Mouse (Mus musculus) midbrain, embryonic 11.5 days (tissue): ENCODE measurements at regions not wholly inside any gene's neighbourhood (a gene's known extent, or its start where the extent isn't known, plus 50 kb on each side); places are given as distances from the start of the nearest gene placed in this dataset.

Source experiments
- ATAC-seq: fragments of 200-750 bp; cut with Nextera tagmentation; 2 replicates; pipeline ENCODE4 v1.8.0; 2017; ENCODE audit warnings: moderate TSS enrichment, moderate library complexity; ENCODE audit not compliant: low FRiP score
- DNase-seq: peaks from one replicate; pipeline ENCODE4 v3.0.0; 2015; ENCODE audit warnings: low spot score; ENCODE audit errors: missing footprints
- H3K27ac ChIP-seq: fragments of 300-500 bp; sonication (generic); 2 replicates; pipeline ENCODE4 v1.5.1; 2014; ENCODE audit warnings: low read depth, low read length
- H3K27me3 ChIP-seq: fragments of 300-500 bp; sonication (generic); 2 replicates; pipeline ENCODE4 v1.6.1; 2014; ENCODE audit warnings: mild to moderate bottlenecking, low read length, moderate library complexity, mixed read lengths; ENCODE audit not compliant: control insufficient read depth, insufficient read depth
- H3K36me3 ChIP-seq: fragments of 300-500 bp; sonication (generic); 2 replicates; pipeline ENCODE4 v1.6.1; 2014; ENCODE audit warnings: mild to moderate bottlenecking, low read length, moderate library complexity, mixed read lengths; ENCODE audit not compliant: control insufficient read depth, insufficient read depth
- H3K4me1 ChIP-seq: fragments of 300-500 bp; sonication (generic); 2 replicates; pipeline ENCODE4 v1.6.1; 2014; ENCODE audit warnings: low read length; ENCODE audit not compliant: control insufficient read depth, insufficient read depth
- H3K4me2 ChIP-seq: fragments of 300-500 bp; sonication (generic); 2 replicates; pipeline ENCODE4 v1.6.1; 2014; ENCODE audit warnings: mild to moderate bottlenecking, moderate library complexity
- H3K4me3 ChIP-seq: fragments of 300-500 bp; sonication (generic); 2 replicates; pipeline ENCODE4 v1.5.1; 2014; ENCODE audit warnings: low read depth, low read length
- H3K9ac ChIP-seq: fragments of 300-500 bp; sonication (generic); 2 replicates; pipeline ENCODE4 v1.6.1; 2014; ENCODE audit warnings: low read length
- H3K9me3 ChIP-seq: fragments of 300-500 bp; sonication (generic); 2 replicates; pipeline ENCODE4 v1.6.1; 2016; ENCODE audit warnings: low read length; ENCODE audit not compliant: control insufficient read depth
- WGBS: fragments of 180-500 bp; shearing (Covaris S2); extraction: QIAGEN DNeasy Blood & Tissue Kit; methylation state at CpG from one replicate; pipeline ENCODE4 v1.1.7; 2014; 5-methylcytosine and 5-hydroxymethylcytosine counted together

- no peak overlapping the region for H3K9ac ChIP-seq
- no peak overlapping the region for H3K4me2 ChIP-seq
- ATAC-seq: no peak
- H3K4me1 ChIP-seq: no peaks in the 10 kb centered on the region
- H3K4me3 ChIP-seq: no peak overlapping the region
- H3K27me3 ChIP-seq: no peaks in the 10 kb centered on the region
- DNase-seq: no peak
- H3K9me3 ChIP-seq: no peaks in the 10 kb centered on the region
- no peaks in the 10 kb centered on the region for H3K36me3 ChIP-seq
- H3K27ac ChIP-seq: no peak overlapping the region
These were observed 155.0 kb upstream of the Vwde start for GRCm38 (mm10) chr6:13379727-13380126.

- H3K27ac ChIP-seq: no peak overlapping the region
- no peak for ATAC-seq
- no peaks in the 10 kb centered on the region for H3K4me1 ChIP-seq
- H3K9ac ChIP-seq: no peak overlapping the region
- no peak overlapping the region for H3K4me2 ChIP-seq
- DNase-seq: no peak
- H3K9me3 ChIP-seq: no peaks in the 10 kb centered on the region
- H3K4me3 ChIP-seq: no peak overlapping the region
- H3K27me3 ChIP-seq: no peaks in the 10 kb centered on the region
- no peaks in the 10 kb centered on the region for H3K36me3 ChIP-seq
- WGBS: 92% methylated on average over 1 of the region's 1 CpGs
These were observed 149.1 kb upstream of the Vwde start for GRCm38 (mm10) chr6:13373896-13374295.

GRCm38 (mm10) chr6:13369709-13370296, 145.0 kb upstream of the Vwde start:
- H3K4me2 ChIP-seq: no peak overlapping the region
- H3K27ac ChIP-seq: no peak overlapping the region
- H3K4me3 ChIP-seq: no peak overlapping the region
- no peaks in the 10 kb centered on the region for H3K36me3 ChIP-seq
- ATAC-seq: no peak
- DNase-seq: no peak
- no peaks in the 10 kb centered on the region for H3K27me3 ChIP-seq
- no peaks in the 10 kb centered on the region for H3K9me3 ChIP-seq
- no peaks in the 10 kb centered on the region for H3K4me1 ChIP-seq
- no peak overlapping the region for H3K9ac ChIP-seq
